Mouse (Mus musculus): ENCODE data around the gene Tmprss3. TPM values are rescaled to one million over a fixed set of nuclear protein-coding genes. Genes with fewer than 3 reads are reported as not detected.
A peak's percentile ranks its signal among the peaks of the same experiment; 100 is the strongest.

Gene Tmprss3
- polyA plus RNA-seq, 2 experiments from 2014 or later = 1.5 to 2.1 TPM

DNA sequence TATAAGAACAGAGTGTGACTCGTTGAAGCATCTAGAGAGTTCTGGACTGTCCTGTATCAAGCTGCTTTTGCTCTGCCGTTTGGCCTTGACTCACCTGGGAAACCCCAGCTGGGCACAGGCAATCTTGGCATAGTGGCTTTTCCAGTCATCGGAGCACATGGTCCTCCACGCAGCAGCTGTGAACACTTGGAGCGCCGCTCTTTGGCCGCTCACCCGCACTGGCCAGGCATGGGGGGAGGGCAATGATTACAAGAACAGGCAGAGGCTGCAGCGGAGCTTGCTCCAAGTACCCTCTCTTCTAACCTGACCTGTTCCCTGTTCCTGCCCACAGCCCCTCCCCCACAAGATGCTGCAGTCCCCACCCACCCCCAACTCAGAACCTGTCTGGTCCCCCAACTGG lies 5.4 kb downstream of the Tmprss3 start:
- no peak for ATAC-seq

DNA sequence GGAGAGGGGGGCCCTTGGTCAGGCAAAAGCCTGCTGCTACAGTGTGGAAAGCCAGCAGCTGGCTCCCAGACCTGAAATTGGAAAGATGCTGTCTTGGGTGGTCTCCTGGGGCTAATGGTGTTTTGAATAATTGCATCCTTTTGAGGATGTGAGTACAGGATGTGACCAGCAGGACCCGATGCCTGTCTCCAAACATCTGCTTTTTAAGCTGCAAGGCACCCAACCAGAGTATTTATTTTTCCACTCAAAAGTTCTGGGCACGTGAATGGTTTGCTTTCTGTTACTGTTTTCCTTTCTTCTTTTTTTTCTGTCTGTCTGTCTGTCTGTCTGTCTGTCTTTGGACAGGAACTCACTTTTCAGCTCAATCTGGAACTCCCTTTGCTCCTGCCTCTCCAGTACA lies 6.1 kb downstream of the Tmprss3 start:
- no peak for ATAC-seq

DNA sequence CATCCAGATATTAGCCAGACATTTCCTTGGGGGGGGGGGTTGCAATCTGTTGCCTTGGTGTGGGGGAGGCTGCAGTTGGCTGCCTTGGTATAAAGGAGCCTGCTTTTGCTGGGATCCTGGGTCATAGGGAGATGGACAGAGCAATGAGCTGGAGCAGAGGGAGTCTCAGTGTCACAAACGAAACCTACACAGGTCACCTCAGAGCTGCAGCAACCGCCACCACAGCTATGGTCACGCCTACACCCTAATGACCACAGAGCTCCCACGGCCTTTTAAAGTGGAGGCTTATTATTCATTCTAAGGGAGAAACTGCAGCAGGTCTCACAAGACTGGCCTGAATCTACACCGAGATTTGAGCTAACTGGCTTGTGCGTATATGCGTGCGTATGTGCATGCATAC lies 7.0 kb downstream of the Tmprss3 start:
- no peak for ATAC-seq

DNA sequence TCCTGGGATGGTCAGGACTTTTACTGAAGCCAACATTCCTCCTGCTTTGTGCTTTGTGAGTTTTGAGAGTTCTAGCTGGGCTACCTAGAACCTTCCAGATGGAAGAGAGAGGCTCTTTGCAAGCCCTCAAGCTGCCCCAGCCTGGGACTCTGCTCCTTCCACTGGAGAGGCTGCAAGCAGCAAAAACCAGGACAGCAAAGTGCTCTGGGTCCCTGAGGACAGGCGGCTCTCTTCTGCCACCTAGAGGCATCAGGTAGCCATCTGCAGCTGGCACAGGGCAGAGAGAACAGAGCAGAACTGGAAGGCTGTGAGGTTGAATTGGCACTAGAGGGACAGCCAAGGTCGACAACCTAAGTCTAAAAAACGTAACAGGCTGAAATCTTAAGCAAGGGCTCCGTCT lies 11.4 kb downstream of the Tmprss3 start:
- peak; percentile 46 for ATAC-seq

DNA sequence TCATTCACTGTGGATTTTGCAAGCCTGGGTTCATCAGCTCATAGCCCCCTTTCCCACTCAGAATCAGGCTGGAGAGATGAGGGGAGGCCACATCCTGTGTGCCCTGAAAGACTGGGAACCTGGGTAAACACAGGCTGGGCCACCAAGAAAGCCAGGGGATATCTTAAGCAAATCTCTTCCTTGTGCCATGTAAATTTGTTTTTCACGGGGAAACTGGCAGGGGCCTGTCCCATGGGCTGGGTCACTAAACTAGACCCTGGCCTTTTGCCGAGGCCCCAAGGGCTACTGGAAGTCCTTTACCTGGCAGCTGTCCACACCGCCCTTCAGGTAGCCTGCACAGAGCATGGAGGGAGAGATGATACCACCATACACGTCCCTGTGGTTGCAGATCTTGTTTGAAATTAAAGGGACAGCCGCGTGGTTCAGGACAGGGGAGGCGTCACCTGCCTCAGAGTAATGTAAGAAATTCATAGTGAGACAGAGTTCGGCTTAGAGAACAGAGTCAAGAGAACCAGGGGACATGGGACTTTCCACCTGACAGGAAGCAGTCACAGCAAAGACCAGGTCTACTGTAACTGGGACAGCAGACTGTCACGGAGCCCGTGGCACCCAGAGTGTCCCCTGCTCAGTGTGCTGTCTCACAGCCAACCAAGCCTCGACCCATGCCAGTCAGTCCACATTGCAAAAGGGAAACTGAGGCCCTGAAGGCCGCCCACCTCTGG lies 14.3 kb downstream of the Tmprss3 start:
- peak; percentile 88 for ATAC-seq

DNA sequence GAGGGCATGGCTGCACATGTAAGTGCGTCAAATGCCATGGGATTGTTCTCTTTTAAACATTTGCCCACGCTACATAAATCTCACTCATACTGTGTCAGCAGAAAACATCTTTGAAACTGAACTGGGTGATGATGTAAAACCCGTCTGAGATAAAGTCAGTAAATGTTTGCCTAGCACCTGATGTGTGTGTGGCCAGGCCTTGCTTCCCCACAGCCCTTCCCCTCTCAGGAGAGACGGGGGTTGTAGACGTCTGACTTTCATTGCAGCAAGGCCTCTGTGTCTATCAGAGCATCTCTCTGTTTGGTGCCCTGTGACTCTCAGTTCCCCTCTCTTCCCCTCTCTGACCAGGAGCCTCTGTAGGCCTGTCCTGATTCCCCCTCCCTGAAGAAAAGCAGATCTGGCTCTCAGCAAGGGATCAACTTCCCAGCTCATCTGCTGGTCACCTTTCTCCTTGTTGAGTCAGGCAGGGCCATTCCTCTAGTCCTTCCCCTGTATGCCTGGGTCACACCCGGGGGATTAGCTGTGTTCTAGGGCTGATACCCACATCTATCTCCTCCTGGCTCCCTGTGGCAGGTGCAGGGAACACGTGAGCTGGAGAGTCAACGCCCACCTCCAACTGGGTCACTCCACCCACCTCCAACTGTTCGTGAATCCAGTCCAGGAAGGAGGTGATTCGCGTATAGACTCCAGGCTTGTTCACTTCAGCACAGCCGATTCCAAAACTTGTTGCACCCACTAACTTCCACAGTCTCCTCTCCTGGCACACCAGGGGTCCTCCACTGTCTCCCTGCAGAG lies 15.4 kb downstream of the Tmprss3 start:
- no peak for ATAC-seq

DNA sequence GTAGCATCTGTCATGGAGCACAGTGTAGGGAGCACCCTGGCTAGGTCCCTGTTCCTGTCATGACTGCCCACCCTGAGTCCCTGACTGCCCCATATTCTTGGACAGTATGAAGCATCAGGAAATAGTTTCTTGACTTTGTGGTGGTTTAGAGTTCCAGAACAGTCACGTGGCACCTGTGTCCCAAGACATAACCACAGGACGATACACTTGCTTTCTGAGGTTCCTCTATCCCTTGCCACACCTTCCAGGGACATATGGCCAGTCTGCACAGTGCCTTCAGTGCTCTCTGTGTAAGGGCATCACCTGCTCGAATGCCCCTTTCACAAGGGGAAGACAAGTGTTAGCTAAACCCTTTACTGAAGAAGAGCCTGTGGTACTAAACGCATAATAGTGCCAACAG lies 17.3 kb downstream of the Tmprss3 start:
- ATAC-seq = no peak

DNA sequence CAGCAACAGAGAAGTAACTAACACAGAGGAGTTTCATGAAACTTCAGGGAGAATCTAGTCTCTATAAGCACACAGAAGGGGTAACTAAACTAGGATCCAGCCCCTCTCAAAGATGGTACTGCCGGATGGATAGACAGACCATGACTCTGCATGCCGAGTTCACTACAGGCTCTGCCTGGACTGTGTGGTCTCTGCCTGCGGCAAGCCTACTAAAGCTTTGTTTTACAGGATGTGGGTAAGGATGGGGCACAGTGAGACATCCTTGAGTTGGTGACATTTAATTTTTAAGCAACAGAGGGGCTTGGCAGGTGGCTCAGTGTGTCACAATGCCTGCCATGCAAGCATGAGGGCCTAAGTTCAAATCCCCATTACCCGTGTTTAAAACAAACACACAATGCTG lies 22.5 kb downstream of the Tmprss3 start:
- peak; percentile 81 for ATAC-seq

DNA sequence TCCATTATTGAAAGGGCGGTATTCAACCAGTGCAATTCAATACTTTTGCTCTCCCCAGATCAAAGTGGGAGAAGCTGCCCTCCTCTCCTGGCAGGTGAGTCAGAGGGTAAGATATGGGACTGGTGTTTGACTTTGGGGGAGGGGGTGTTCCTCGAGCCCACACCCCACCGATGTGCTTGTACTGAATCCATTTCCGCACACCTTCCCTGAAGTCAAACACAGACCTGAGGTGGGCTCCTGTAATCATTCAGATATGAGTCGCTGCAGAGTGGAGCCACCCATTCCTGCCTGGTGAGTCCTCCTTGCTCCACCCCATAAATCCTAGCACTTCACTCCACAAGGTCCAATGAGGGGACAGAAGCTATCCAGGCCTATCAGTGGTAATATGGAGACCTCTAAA lies 29.0 kb downstream of the Tmprss3 start:
- ATAC-seq = no peak

DNA sequence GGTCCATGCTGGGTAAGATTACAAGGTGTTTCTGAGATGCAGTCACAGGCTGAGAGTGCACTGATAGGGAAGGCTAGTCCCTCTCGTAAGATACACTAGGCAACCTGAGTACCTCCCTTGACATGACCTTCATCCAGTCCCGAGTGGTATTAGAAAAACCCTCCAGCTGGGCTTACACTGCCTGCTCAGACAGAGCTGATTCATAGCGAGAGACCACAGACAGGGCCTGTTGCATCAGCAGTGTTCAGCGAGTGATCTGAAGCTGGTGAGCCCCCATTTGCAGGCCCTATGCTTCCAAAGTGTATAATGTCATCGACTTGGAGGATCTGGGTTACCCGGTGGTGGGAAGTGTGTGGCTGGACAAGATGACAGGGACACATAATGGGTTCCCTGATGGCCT lies 33.6 kb downstream of the Tmprss3 start, which contains the start of gene Tff1:
Tff1 (minus strand) TSS at position 151 of the 400 bp plus-strand sequence.
- no peak for ATAC-seq

DNA sequence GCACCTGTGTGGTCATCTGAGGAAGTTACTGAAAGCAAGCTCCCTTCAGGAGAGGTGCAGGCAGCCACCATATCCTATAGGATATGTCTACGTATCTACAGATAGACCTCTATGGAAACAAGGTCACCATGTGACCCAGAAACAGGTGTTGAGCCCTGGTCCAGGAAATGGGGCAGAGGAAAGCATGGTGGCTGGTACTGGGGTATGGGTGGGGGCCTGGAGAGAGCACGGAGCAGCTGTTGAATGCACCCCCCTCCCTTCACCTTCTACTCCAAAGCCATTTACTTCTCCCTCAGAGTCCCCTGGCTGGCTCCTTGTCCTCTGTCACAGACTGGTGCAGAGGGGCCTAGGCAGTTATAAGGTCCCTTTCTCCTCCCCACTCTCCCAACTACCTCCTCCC lies 35.0 kb downstream of the Tmprss3 start:
- no peak for ATAC-seq

DNA sequence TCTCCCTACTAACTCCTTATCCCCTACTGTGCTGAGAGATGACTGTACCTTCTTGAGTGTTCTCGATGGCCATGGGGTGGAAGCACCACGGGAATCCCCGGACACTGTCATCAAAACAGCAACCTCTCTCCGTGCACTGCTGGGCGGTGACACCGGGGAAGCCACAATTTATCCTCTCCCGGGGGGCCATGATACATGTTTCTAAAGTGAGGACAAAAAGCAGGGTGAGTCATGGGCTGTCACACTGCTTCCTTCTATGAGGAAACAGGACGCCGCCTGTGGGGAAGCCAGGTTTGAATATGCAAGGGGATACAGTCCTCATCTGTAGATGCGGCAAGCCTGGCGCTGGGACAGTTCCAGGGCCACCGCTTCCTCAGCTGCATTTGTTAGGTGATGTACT lies 36.2 kb downstream of the Tmprss3 start:
- no peak for ATAC-seq

DNA sequence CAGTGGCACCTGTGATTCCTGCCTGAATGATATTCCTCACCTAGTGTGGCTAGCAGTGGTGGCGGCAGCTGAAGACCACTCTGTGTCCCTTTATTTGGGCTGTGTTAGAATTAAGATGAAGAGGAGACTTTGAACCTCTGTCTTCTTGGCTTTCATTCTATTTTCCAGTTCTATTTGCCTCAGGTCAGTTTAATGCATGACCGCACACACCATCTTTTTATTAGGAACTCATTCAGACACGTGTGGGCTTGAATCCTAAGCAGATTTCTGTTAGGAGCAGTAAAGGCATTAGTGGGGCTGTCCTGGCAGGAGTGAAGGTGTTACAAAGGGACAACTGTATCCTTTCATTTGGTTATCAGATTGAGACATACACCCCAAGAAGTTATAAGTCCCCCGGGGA lies 38.5 kb downstream of the Tmprss3 start:
- no peak for ATAC-seq

DNA sequence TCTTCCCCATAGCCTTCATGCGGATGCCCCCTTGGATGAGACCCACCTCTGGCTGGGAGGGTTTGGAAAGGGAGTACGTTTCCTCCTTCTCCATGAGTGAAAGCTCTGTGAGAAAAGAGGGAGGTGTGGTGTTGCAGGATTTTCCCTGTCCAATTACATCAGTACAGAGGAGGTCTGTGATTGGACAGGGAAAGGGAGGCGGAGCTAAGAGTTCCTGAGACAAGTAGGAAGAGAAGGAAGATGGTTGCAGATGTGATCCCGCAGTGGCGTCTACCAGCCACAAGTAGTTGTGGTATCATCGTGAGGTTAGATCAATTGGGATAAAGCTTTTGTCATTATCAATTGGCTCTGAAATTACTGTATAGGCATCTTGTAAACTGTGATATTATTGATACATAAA lies 40.9 kb downstream of the Tmprss3 start:
- no peak for ATAC-seq

DNA sequence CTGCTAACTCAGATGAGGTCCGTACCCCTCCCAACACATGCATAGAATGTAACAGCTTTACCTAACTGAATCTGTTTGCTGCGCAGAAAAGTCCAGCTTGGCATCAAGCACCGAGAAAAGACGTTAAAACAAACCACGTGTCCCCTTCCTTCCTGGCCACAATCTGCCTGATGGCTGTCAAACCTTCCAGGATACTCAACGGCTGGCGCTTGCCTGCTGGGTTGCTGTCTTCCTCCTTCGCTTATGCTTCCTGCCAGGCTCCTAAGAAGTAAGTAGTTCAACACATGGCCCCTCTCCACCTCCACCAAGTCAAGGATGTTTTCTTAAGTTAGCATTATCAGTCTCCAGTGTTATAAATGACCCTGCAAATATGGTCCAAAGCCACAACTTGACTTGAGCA lies 45.0 kb downstream of the Tmprss3 start:
- no peak for ATAC-seq

DNA sequence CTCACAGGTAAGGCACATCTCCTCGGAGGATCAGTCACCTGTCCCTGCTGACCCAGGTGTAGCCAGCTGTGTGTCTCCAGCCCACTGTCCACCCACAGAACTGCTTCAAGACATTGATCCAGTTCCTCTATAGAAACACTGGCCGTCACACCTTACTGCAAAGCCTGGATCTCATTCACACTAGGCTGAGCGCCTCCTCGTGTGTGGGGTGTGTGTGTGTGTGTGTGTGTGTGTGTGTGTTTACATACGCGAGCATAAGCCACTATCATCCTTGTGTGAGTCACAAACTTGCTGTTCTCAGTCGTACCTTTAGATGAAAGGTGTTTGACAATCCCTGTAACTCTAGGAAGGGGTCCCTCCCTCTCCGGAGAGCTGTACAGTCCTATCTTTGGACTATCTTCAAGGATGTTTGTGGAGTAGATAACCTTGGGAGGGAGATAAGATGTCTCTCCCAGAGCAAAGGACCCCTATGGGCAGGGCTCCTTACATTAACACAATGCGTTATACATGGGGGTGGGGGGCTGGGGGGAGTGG lies 45.7 kb downstream of the Tmprss3 start:
- ATAC-seq = no peak

DNA sequence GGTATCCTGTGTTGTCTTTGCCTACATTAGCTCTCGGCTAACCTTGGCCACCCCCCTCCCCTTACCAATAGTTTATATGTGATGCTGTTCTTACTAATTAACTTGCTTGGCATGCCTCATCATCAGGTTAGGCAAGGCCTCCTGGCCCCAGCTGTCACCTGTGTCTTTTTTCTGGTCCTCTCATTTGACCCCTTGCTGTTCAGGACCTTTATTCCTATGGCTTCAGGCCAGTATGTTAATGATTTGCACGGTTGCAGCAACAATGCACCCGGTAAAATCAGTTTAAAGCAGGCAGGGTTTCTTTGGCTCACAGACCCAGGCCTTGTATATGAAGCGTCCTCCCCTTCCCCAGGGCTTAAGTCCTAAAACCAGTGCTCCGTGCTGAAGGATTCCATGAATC lies 46.3 kb downstream of the Tmprss3 start:
- ATAC-seq = no peak

DNA sequence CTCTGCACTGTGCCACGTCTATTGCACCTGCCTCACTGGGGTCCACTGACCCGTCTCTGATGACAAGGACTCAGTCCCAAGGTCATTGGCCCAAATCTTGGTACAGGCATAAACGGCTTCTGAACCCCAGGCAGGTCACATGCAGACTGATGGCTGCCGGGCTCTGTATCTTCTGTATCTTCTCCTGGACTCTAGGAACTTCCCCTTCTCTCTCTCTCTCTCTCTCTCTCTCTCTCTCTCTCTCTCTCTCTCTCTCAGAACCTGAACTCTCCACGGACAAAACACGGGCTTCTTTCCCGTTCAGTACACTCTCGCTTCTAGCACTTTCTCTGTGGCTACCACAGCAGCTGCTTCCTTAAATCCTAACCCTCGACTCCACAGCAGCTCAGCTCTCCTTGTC lies 52.8 kb downstream of the Tmprss3 start:
- ATAC-seq = no peak

DNA sequence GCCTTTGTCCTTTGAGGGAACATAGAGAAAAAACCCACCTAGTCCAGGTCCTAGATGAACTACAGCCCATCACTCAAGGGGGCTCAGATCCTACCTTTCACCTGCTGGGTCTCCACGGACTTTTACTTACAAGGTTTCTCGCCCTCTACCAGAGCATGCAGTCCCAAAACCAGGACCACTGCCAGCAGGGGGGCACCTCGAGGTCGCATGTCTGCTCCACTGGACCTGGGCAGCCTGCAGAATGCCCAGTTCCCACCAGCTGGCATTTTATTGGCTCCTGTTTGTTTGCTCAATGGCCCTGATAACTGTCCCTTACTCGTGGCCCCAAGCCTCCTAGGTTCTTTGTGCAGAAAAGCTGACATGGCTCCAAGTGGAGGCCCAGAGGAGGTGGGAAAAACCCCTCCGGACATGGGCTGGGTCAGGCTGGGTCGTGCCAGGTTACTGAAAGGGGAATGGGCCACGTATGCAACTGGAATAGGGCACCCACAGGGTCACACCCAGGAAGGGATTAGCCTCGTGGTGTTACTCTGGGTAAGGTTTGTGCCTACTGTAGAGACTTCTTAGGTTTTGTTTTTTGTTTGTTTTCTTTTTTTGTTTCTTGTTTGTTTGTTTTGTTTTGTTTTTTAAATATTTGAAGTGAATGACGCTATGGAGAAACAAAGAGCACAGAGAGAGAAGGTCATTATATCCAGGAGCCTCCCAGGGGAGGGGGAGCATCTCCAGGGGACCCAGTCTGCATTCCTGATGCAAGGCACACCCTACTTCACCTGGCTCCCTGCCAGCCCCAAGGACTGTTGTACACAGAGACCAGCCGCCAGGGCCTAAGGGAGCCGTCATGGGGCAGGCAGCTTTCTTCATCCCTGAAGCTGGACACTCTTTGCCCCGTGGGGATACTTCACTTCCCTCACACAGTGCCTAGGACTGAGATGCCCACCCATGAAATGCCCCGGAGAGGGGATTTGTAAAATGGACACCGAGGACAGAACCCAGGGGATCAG lies 54.4 kb downstream of the Tmprss3 start, which contains the start of gene Tff2:
Tff2 (minus strand) TSS at position 243 of the 998 bp plus-strand sequence.
- no peak for ATAC-seq

DNA sequence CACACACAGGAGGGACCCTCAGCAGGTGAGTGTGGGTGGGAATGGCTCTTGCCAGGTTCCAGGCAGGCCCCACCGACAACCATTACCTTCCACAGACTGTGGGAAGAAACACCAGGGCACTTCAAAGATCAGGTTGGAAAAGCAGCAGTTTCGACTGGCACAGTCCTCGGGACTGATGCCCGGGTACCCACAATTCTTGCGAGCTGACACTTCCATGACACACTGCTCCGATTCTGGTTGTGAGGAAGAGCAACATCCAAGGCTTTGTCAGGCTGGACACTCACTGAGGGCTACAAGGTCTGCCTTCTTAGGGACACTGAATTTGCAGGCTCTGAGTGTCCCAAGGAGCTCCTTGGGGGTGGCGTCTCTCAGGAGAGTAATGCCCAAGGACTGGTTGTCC lies 56.7 kb downstream of the Tmprss3 start:
- no peak for ATAC-seq

DNA sequence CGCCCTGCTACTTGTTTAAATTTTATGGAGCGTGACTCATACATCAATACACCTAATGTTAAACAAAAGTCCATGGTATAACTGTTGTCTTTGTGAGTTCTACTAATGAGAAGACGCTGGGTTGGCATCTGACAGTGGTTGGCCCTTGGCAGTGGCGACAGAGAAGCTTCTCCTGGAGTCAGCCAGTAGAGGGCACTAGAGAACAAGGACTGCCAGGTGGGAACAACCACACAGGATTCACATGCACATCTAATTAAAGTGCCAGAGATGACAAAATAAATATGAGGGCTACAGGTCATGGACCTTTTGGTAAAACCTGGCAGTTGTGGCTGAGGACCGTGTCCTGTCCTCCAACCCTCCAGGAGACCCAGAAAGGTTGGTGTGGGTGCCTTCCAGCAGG lies 60.4 kb downstream of the Tmprss3 start:
- ATAC-seq = peak; percentile 60

DNA sequence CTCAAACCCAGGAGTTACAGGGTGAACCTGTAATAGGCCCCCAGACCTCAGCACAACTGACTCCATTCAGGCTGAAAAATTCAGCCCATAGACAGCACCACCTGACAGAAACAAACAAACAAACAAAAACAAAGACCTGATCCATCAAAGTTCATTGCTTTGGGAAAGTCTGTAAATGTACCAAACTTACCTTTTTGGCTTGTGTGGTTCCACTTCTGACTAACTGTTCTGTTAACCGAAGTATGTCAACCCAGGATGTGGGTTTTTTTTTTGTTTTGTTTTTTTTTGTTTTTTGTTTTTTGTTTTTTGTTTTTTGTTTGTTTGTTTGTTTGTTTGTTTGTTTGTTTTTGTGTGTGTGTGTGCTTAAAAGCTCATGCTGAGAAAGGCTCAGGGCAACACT lies 62.0 kb downstream of the Tmprss3 start:
- ATAC-seq = peak; percentile 48

DNA sequence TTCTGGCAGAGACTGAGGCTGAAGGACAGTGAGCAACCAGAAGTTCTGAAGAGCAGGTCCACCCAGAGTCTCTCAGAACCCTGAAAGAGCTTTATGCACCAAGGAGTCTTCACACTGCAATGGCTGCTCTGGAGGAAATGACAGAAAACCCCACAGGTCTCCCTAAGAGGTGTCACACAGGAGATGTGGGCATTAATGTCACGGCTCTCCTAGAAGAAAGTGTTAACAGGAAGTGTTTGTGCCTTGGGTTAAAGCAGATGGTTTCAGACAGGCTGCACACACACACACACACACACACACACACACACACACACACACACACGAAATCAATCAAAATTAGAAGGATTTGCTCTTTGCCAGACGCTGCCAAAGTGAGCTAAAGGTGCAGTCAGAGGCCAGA lies 62.5 kb downstream of the Tmprss3 start:
- peak; percentile 51 for ATAC-seq
